Mouse (Mus musculus) left cerebral cortex, adult 18-20 months (tissue): ENCODE data around the gene Deup1. TPM values are rescaled to one million over a fixed set of nuclear protein-coding genes. Genes with fewer than 3 reads are reported as not detected.
"Not testable (repeated sequence)": the region's sequence is repeated elsewhere in the genome, so short reads cannot be mapped to it uniquely, and the experiment has no call there.

ENCODE experiments used
- DNase-seq, 2 experiments: peaks; one replicate each; pipeline ENCODE4 v3.0.0; 2021 to 2022; ENCODE audit warnings: low spot score in 2 of 2, mixed read lengths in 1 of 2
- total RNA-seq, 2 experiments: library from RNA; stranded (reverse); gene quantifications; 2 replicates each; pipeline ENCODE4 v1.2.3; 2021

Gene Deup1
- total RNA-seq, 2 experiments from 2014 or later = 0.16 to 0.23 TPM

GRCm38 (mm10) chr9:15594148-15594547 is 33.6 kb downstream of the Deup1 start:
- DNase-seq = no peak

- no peak for DNase-seq
Measured at GRCm38 (mm10) chr9:15587157-15587854, 40.4 kb downstream of the Deup1 start.

GRCm38 (mm10) chr9:15585956-15586355 is 41.8 kb downstream of the Deup1 start:
- DNase-seq = no peak

- no peak for DNase-seq
Measured at GRCm38 (mm10) chr9:15584209-15584608, 43.5 kb downstream of the Deup1 start.

- no peak for DNase-seq
Measured at GRCm38 (mm10) chr9:15582026-15582425, 45.7 kb downstream of the Deup1 start.

GRCm38 (mm10) chr9:15580176-15580575 is 47.6 kb downstream of the Deup1 start:
- no peak for DNase-seq

- no peak for DNase-seq
Measured at GRCm38 (mm10) chr9:15578946-15579345, 48.8 kb downstream of the Deup1 start.

- DNase-seq = no peak
Measured at GRCm38 (mm10) chr9:15578427-15578826, 49.3 kb downstream of the Deup1 start.

- DNase-seq = no peak
Measured at GRCm38 (mm10) chr9:15574750-15575454, 52.8 kb downstream of the Deup1 start.

- DNase-seq = no peak
Measured at GRCm38 (mm10) chr9:15562353-15562752, 65.4 kb downstream of the Deup1 start.

- no peak for DNase-seq
Measured at GRCm38 (mm10) chr9:15560451-15560850, 67.3 kb downstream of the Deup1 start.

GRCm38 (mm10) chr9:15553322-15553721 is 74.4 kb downstream of the Deup1 start:
- DNase-seq = no peak

GRCm38 (mm10) chr9:15551933-15552851 is 75.5 kb downstream of the Deup1 start:
- no peak for DNase-seq

- DNase-seq = not testable (repeated sequence)
Measured at GRCm38 (mm10) chr9:15551073-15551472, 76.7 kb downstream of the Deup1 start.

- no peak for DNase-seq
Measured at GRCm38 (mm10) chr9:15550461-15550961, 77.2 kb downstream of the Deup1 start.

- DNase-seq = no peak
Measured at GRCm38 (mm10) chr9:15541735-15542354, 85.9 kb downstream of the Deup1 start.

GRCm38 (mm10) chr9:15538979-15539533 is 88.7 kb downstream of the Deup1 start:
- DNase-seq = no peak

- no peak for DNase-seq
Measured at GRCm38 (mm10) chr9:15537455-15538048, 90.2 kb downstream of the Deup1 start.

- no peak for DNase-seq
Measured at GRCm38 (mm10) chr9:15536861-15537426, 90.8 kb downstream of the Deup1 start.

GRCm38 (mm10) chr9:15535418-15535817 is 92.3 kb downstream of the Deup1 start:
- DNase-seq = no peak
